Mouse (Mus musculus): ENCODE data around the gene Ccr9. TPM values are rescaled to one million over a fixed set of nuclear protein-coding genes. Genes with fewer than 3 reads are reported as not detected.
A peak's percentile ranks its signal among the peaks of the same experiment; 100 is the strongest.
"Not testable (repeated sequence)": the region's sequence is repeated elsewhere in the genome, so short reads cannot be mapped to it uniquely, and the experiment has no call there.

Ccr9 gene
- polyA plus RNA-seq, 1 experiment from 2014 or later = 0.01 TPM

DNA sequence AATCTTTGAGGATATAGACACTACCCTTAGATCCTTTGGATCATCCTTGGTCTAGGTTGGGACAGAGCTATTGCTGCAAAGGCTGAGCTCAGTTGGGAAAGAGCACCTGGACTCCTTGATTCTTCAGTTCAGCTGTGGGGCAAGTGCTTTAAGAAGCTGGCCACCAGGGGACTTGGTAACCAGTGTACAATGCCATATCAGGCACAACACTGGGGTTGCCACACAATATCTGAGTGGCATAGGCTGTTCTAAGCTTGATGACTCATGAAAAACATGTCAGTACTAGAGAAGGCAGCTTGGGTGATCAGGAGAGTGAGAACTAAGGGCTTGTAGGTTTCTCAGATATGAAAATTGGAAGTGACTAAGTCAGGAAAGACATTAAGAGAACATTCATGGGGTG, 19.3 kb upstream of the Ccr9 start:
- CTCF ChIA-PET = no interaction called here
- no peak for DNase-seq (ENCODE audit: low read depth, low spot score)
- in situ Hi-C loops (cut with MboI; ENCODE audit: low pct_unique_long_range_greater_than_20kb) = no loop called here
- peaks cover 4% of the 10 kb centered on the region for H3K27me3 ChIP-seq
- TF ChIP-seq CTCF (IDR thresholded peaks at IDR 0.05) = no peak
- POLR2A ChIA-PET = no interaction called here
- no peak for ATAC-seq

DNA sequence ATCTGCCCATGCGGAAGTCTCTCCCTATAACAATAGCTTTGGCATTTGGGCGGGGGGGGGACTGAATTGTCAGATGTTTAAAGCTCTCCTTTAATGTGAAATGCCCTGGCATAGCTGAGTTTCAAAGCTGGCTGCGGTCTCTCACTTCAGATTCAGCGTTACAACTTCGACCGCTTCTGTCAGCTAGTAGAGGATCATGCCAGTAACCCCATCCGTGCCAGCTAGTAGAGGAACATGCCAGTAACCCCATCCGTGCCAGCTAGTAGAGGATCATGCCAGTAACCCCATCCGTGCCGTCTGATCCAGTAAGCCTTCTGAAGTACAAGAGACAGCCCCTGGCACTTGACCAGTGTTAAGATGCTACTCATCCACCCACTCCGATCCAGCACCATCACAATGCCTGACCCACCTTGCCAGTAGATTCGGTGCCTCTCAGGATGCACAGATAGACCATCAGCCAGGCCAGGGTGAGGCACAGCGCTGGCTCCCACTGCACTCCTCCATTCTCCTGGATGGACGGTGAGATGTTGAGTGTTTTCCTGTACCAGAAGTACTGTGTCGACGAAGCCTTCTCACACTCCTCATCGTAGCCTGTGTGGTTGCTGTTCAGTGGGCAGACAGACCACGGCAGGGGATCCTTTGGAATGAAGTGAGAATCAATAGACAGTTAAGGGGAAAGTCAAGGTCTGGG, 18.1 kb upstream of the Ccr9 start:
- CTCF ChIA-PET; POLR2A ChIA-PET; in situ Hi-C loops (cut with MboI; ENCODE audit: low pct_unique_long_range_greater_than_20kb); ATAC-seq; H3K27me3 ChIP-seq; DNase-seq (ENCODE audit: low read depth, low spot score): not testable (repeated sequence)

DNA sequence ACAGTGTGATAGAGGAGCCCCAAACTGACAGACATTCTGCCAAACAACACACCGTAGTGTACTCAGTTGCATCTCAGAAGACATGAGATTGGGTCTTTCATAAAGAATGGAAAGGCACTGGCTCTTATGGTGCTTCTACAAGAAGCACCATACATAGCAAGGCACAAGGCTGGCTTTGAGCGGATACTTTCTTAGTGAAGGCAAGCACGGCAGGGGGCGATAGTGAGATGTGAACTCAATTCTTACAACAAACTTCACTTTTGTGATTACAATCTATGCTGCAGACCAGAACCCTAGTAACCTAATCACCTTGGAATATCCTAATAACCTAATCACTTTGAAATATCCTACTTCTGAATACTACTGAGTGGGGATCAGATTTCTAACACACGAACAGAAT, 12.6 kb upstream of the Ccr9 start:
- TF ChIP-seq CTCF (IDR thresholded peaks at IDR 0.05) = peak; percentile 44
- POLR2A ChIA-PET = no interaction called here
- in situ Hi-C loops (cut with MboI; ENCODE audit: low pct_unique_long_range_greater_than_20kb) = no loop called here
- DNase-seq (ENCODE audit: low read depth, low spot score) = no peak
- peaks cover 7% of the 10 kb centered on the region for H3K27me3 ChIP-seq
- CTCF ChIA-PET = no interaction called here
- no peak for ATAC-seq

DNA sequence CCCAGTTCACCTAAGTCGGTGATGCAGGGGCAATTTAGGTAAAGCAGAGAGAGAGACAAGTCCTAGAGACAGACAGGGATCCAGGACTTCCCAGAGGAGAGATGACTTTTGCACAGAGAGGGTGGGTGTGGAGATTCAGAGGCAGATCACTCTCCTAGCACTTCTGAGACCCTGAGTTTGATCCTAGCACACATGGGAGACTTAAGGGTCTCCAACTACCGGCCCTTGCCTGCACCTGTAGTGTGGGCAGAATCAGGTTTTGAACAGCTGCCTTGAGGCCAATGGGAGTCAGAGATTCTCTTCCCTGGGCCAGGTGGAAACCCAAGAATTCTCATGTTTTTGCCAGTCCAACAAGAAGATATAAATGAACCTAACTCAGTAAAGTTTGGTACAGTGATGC, 959 bp downstream of the Ccr9 start:
- CTCF ChIA-PET = no interaction called here
- in situ Hi-C loops (cut with MboI; ENCODE audit: low pct_unique_long_range_greater_than_20kb) = no loop called here
- no peak for DNase-seq (ENCODE audit: low read depth, low spot score)
- TF ChIP-seq CTCF (IDR thresholded peaks at IDR 0.05) = no peak
- POLR2A ChIA-PET = no interaction called here
- H3K27me3 ChIP-seq = peaks cover 21% of the 10 kb centered on the region
- no peak for ATAC-seq

DNA sequence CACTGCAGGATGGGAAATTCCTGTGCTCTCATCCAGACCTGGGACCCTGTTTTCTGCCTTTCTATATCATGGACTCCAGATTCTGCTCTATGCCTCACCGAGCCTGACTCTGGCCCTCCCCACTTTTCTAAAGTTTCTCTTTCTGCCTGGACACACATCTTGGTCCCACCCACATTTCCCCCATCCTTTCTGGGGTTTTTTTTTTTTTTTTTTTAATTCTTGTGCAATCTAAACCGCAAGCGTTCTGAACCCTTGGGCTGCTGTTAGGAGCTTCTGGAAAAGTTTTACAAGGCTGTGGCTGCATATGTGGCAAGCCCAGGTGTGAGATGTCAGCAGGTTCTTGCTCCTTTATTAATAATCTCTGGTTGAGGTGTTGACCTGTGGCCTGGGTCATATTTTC, 5.5 kb downstream of the Ccr9 start:
- TF ChIP-seq CTCF (IDR thresholded peaks at IDR 0.05) = no peak
- H3K27me3 ChIP-seq = peaks cover 14% of the 10 kb centered on the region
- in situ Hi-C loops (cut with MboI; ENCODE audit: low pct_unique_long_range_greater_than_20kb) = no loop called here
- CTCF ChIA-PET = interaction anchor here (1.4 kb wide), 1 partner anchor 8 kb away, joined by 4 read pairs; no protein-coding TSS in a partner anchor
- DNase-seq (ENCODE audit: low read depth, low spot score) = no peak
- POLR2A ChIA-PET = no interaction called here
- no peak for ATAC-seq

DNA sequence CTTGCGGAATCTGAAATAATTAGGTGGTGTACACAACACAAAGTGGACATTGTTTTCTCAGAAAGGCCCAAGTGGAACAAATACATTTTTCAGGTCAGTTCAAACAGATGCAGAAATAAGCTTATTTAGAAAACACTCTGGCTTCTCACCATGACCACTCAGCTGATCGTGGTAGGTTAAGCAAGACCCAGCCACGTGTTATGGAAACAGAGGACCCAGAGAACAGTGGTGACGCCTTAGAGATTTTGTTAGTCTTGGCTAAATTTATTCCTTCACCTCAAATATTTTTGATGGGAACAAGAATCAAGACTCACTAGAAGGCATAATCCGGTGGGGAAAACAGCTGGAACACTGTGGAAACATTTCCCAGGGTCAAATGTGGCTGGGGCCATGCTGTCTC, 8.0 kb downstream of the Ccr9 start:
- H3K27me3 ChIP-seq = peaks cover 5% of the 10 kb centered on the region
- CTCF ChIA-PET = no interaction called here
- no peak for ATAC-seq
- POLR2A ChIA-PET = no interaction called here
- no peak for TF ChIP-seq CTCF (IDR thresholded peaks at IDR 0.05)
- no peak for DNase-seq (ENCODE audit: low read depth, low spot score)
- in situ Hi-C loops (cut with MboI; ENCODE audit: low pct_unique_long_range_greater_than_20kb) = no loop called here

DNA sequence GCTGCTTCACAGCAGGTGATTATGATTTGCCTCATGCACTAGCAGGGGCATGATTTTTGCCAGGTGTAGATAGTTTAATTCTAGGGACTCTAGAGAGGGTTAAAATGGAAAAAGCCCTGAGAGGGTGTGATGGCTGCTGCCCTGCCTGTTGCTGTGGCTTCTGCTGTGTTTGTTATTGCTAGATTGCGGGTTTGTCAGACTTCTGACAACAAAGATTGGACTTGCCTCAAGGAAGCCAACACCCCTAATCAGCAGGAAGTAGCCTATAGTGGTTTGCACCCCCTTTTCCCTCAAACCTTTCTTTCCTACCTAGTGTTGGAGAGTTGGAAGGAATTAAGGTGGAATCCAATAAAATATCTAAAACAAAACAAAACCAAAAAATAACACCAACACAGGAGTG, 10.0 kb downstream of the Ccr9 start:
- in situ Hi-C loops (cut with MboI; ENCODE audit: low pct_unique_long_range_greater_than_20kb) = no loop called here
- ChIA-PET CTCF (no interaction called here), POLR2A (no interaction called here)
- no peak for DNase-seq (ENCODE audit: low read depth, low spot score)
- H3K27me3 ChIP-seq = peaks cover 5% of the 10 kb centered on the region
- no peak for ATAC-seq
- TF ChIP-seq CTCF (IDR thresholded peaks at IDR 0.05) = no peak

DNA sequence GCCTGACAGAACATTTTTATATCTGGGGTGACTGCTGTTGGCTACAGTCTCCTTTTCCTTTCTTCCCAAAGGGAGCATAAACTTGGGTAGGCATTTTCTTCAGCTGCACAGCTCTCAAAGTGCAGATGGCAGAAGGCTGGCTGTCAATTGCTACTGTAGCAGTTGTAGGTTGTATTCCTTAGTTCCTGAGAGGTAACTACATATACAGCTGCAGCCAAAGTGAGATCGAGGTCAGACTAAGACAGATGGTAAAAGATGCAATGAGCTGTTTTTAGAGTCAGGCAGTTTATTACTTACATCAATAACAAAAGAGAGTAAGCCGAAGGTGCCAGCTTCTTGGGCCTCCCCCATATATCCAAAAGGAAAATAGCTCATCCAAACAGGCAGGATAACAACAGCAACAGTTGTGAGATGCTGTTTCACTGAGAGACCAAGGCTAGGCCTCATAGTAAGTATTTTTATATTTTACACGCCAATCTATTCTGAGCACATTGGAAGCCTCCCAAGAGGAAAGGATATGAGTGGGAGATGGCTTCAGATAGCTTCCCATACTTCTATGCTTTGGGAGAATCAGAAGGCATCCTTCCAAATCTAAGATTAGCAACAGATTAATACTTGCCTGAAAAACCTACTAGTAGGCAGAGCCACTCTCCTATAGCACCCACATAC, 17.5 kb downstream of the Ccr9 start:
- in situ Hi-C loops (cut with MboI; ENCODE audit: low pct_unique_long_range_greater_than_20kb) = no loop called here
- H3K27me3 ChIP-seq = no peaks in the 10 kb centered on the region
- POLR2A ChIA-PET = no interaction called here
- ATAC-seq (no peak), DNase-seq (ENCODE audit: low read depth, low spot score) (no peak)
- no peak for TF ChIP-seq CTCF (IDR thresholded peaks at IDR 0.05)
- CTCF ChIA-PET = interaction anchor here (1.0 kb wide), 1 partner anchor 14 kb away, joined by 4 read pairs; no protein-coding TSS in a partner anchor

DNA sequence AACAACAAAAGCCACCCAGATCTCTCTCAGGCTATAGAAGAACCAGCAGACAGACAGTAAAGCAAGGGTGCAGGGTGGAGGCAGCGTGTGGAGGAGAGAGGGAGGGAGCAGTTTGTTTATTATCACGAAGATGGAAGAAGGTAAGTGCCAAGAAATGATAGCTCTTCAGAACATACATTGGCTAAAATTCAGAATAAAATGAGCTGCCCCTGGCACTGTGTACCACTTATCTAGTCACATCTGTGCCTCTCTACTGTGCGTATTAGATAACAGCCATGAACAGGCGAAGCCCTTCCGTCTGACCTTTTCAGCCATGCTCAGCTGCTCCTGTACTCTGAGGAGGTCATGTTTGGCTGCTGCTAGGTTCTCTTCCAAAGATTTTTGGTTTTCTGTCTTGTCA, 23.6 kb downstream of the Ccr9 start:
- ATAC-seq = no peak

DNA sequence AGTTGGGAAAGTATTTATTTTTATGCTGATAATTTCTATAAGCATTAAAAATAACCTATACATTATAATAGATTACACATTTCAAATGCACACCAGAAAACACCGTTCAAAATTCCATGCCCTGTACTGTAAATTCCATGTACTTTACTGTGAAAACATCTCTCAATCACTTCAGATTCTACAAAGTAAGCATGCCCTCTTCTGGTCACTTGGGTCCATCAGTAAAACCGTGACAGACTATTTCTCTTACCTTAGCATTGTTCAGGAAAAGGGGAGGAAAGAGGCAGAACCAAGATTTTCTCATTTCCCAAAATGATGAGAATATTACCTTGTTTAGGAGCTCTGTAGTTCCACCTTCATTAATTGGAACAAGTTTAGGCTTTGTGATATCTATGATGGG, 31.0 kb downstream of the Ccr9 start:
- ChIA-PET CTCF (interaction anchor here (1.2 kb wide), 1 partner anchor 13 kb away, joined by 4 read pairs; no protein-coding TSS in a partner anchor), POLR2A (no interaction called here)
- DNase-seq (ENCODE audit: low read depth, low spot score) (no peak), ATAC-seq (no peak)
- in situ Hi-C loops (cut with MboI; ENCODE audit: low pct_unique_long_range_greater_than_20kb) = no loop called here
- TF ChIP-seq CTCF (IDR thresholded peaks at IDR 0.05) = peak; percentile 17
- H3K27me3 ChIP-seq = no peaks in the 10 kb centered on the region

More for the DNA sequence above, 23.6 kb downstream of the Ccr9 start:
- no peak for DNase-seq (ENCODE audit: low read depth, low spot score)
- ChIA-PET CTCF (no interaction called here), POLR2A (no interaction called here)
- H3K27me3 ChIP-seq = no peaks in the 10 kb centered on the region
- TF ChIP-seq CTCF (IDR thresholded peaks at IDR 0.05) = no peak
- in situ Hi-C loops (cut with MboI; ENCODE audit: low pct_unique_long_range_greater_than_20kb) = no loop called here

DNA sequence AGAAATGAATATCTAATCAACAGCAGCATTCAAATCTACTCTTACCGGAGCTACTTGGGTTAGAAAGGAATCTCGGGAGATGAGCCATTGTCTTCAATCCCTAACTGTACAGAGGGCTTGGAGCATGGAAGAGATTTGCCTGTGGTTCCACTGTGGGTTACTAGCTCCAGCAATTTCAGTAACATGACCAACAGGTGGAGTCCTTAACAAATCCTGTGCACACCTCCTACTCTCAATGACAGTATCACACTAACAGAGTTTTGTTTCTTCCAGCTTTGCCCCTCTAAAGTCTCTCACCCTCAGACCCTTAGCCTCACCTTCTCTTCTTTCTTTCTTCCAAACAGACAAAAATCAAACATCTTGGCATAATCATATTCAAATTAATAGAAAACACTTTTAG, 34.9 kb downstream of the Ccr9 start:
- H3K27me3 ChIP-seq = no peaks in the 10 kb centered on the region
- CTCF ChIA-PET = interaction anchor here (1.0 kb wide), 1 partner anchor 9 kb away, joined by 3 read pairs; no protein-coding TSS in a partner anchor

More for the DNA sequence above, 34.9 kb downstream of the Ccr9 start:
- in situ Hi-C loops (cut with MboI; ENCODE audit: low pct_unique_long_range_greater_than_20kb) = no loop called here
- DNase-seq (ENCODE audit: low read depth, low spot score) = no peak
- ATAC-seq = no peak
- POLR2A ChIA-PET = no interaction called here
- TF ChIP-seq CTCF (IDR thresholded peaks at IDR 0.05) = peak; percentile 34

Data from Patski (cell line).